Mouse (Mus musculus): ENCODE data around the gene Glra4.

GRCm38 (mm10) chrX:136740791-136741650, 38.9 kb downstream of the Glra4 start:
- TF ChIP-seq CTCF (IDR thresholded peaks at IDR 0.05; ENCODE audit: low read depth) (no peak), EP300 (IDR thresholded peaks at IDR 0.05; ENCODE audit: low read depth) (no peak)
